Mouse (Mus musculus): ENCODE data around the gene Gimap8.

- TF ChIP-seq CTCF (IDR thresholded peaks at IDR 0.05; ENCODE audit: low read depth): no peak
- TF ChIP-seq EP300 (IDR thresholded peaks at IDR 0.05; ENCODE audit: low read depth): no peak
Measured at GRCm38 (mm10) chr6:48629661-48630034, 17.4 kb upstream of the Gimap8 start.
